Mouse (Mus musculus): ENCODE measurements around the gene Nfkb1.

Gene Nfkb1

GRCm38 (mm10) chr3:135585482-135585881 is 105.9 kb downstream of the Nfkb1 start:
- CTCF ChIA-PET, result interaction anchor here in 1 of 4 experiments (0.6 kb wide), 1 partner anchor 306 kb away, joined by 3 read pairs; no protein-coding TSS in a partner anchor
- POLR2A ChIA-PET, result interaction anchor here in 3 of 4 experiments (0.7 to 1.3 kb wide), 12 partner anchors 9 to 147 kb away, joined by 3 to 5 read pairs (median 4); partner anchors contain the start of gene Ube2d3 (in 1 of the 3)

GRCm38 (mm10) chr3:135582246-135582645 is 109.1 kb downstream of the Nfkb1 start:
- ChIA-PET CTCF (interaction anchor here (0.6 to 2.3 kb wide), 13 partner anchors 10 to 318 kb away, joined by 3 to 24 read pairs (median 3); partner anchors contain the start of gene Bdh2 (in 1 of the 4)), POLR2A (interaction anchor here (0.6 to 4.2 kb wide), 24 partner anchors 9 to 1148 kb away, joined by 3 to 33 read pairs (median 4); partner anchors contain the start of gene Ube2d3 (in 1 of the 4))

- ChIA-PET POLR2A (interaction anchor here (0.6 to 4.2 kb wide), 30 partner anchors 8 to 1148 kb away, joined by 3 to 33 read pairs (median 4); partner anchors contain the start of gene Ube2d3 (in 1 of the 4)), CTCF (interaction anchor here (0.5 to 2.3 kb wide), 23 partner anchors 10 to 1942 kb away, joined by 3 to 24 read pairs (median 3); partner anchors contain the start of genes Bdh2 (in 1 of the 4) and Cisd2 (in 1 of the 4))
These were observed 109.7 kb downstream of the Nfkb1 start for GRCm38 (mm10) chr3:135581606-135582117.

- CTCF ChIA-PET, result interaction anchor here in 3 of 4 experiments (0.5 to 2.3 kb wide), 7 partner anchors 17 to 178 kb away, joined by 3 to 9 read pairs (median 3); no protein-coding TSS in a partner anchor
- POLR2A ChIA-PET, result interaction anchor here in 3 of 4 experiments (0.6 to 4.2 kb wide), 30 partner anchors 7 to 810 kb away, joined by 3 to 33 read pairs (median 5); partner anchors contain the start of genes Manba (in 1 of the 3) and Ube2d3 (in 1 of the 3)
These were observed 110.7 kb downstream of the Nfkb1 start for GRCm38 (mm10) chr3:135580439-135581275.

GRCm38 (mm10) chr3:135579179-135579578 is 112.2 kb downstream of the Nfkb1 start:
- CTCF ChIA-PET, result interaction anchor here (0.5 to 1.2 kb wide), 8 partner anchors 10 to 219 kb away, joined by 3 to 4 read pairs (median 3); no protein-coding TSS in a partner anchor
- POLR2A ChIA-PET, result interaction anchor here (0.6 to 4.2 kb wide), 15 partner anchors 12 to 152 kb away, joined by 3 to 33 read pairs (median 5); partner anchors contain the start of gene Manba (in 1 of the 4)

- CTCF ChIA-PET, result interaction anchor here (0.6 to 1.2 kb wide), 6 partner anchors 9 to 219 kb away, joined by 3 to 4 read pairs (median 3); no protein-coding TSS in a partner anchor
- POLR2A ChIA-PET, result interaction anchor here (0.6 to 4.2 kb wide), 13 partner anchors 11 to 245 kb away, joined by 3 to 33 read pairs (median 4); no protein-coding TSS in a partner anchor
These were observed 112.7 kb downstream of the Nfkb1 start for GRCm38 (mm10) chr3:135578588-135579140.

GRCm38 (mm10) chr3:135575126-135575525 is 116.2 kb downstream of the Nfkb1 start:
- CTCF ChIA-PET, result interaction anchor here in 1 of 4 experiments (0.6 kb wide), 1 partner anchor 33 kb away, joined by 3 read pairs; no protein-coding TSS in a partner anchor
- POLR2A ChIA-PET, result interaction anchor here in 3 of 4 experiments (0.5 to 2.3 kb wide), 8 partner anchors 9 to 174 kb away, joined by 3 to 8 read pairs (median 4); no protein-coding TSS in a partner anchor

- POLR2A ChIA-PET, result interaction anchor here in 3 of 4 experiments (0.7 to 3.4 kb wide), 19 partner anchors 8 to 134 kb away, joined by 3 to 24 read pairs (median 4); partner anchors contain the start of genes Manba (in 1 of the 3) and Ube2d3 (in 1 of the 3)
- CTCF ChIA-PET, result interaction anchor here in 2 of 4 experiments (1.2 to 1.3 kb wide), 2 partner anchors 158 kb away, joined by 3 to 4 read pairs; no protein-coding TSS in a partner anchor
These were observed 118.3 kb downstream of the Nfkb1 start for GRCm38 (mm10) chr3:135573051-135573450.

- ChIA-PET CTCF (interaction anchor here in 1 of 4 experiments (0.8 kb wide), 1 partner anchor 10 kb away, joined by 3 read pairs; no protein-coding TSS in a partner anchor), POLR2A (interaction anchor here in 2 of 4 experiments (1.1 to 3.4 kb wide), 10 partner anchors 8 to 133 kb away, joined by 3 to 24 read pairs (median 8); partner anchors contain the start of gene Ube2d3 (in 1 of the 2))
These were observed 119.8 kb downstream of the Nfkb1 start for GRCm38 (mm10) chr3:135571540-135571939.

- ChIA-PET CTCF (interaction anchor here in 1 of 4 experiments (1.6 kb wide), 1 partner anchor 11 kb away, joined by 3 read pairs; no protein-coding TSS in a partner anchor), POLR2A (interaction anchor here in 2 of 4 experiments (0.7 to 2.9 kb wide), 4 partner anchors 8 to 44 kb away, joined by 3 to 13 read pairs (median 7); no protein-coding TSS in a partner anchor)
These were observed 122.7 kb downstream of the Nfkb1 start for GRCm38 (mm10) chr3:135568633-135569032.

GRCm38 (mm10) chr3:135567888-135568287 is 123.5 kb downstream of the Nfkb1 start:
- ChIA-PET CTCF (no interaction called here), POLR2A (interaction anchor here in 2 of 4 experiments (1.0 to 14.7 kb wide), 8 partner anchors 11 to 124 kb away, joined by 3 to 233 read pairs (median 5); no protein-coding TSS in a partner anchor)

- CTCF ChIA-PET, result no interaction called here
- POLR2A ChIA-PET, result interaction anchor here (0.7 to 14.7 kb wide), 11 partner anchors 9 to 111 kb away, joined by 3 to 233 read pairs (median 6); no protein-coding TSS in a partner anchor
These were observed 126.0 kb downstream of the Nfkb1 start for GRCm38 (mm10) chr3:135565306-135565705.

GRCm38 (mm10) chr3:135564706-135565105 is 126.6 kb downstream of the Nfkb1 start:
- POLR2A ChIA-PET, result interaction anchor here in 3 of 4 experiments (0.6 to 14.7 kb wide), 10 partner anchors 9 to 671 kb away, joined by 3 to 233 read pairs (median 6); no protein-coding TSS in a partner anchor

GRCm38 (mm10) chr3:135563163-135563689 is 128.1 kb downstream of the Nfkb1 start:
- CTCF ChIA-PET, result interaction anchor here in 2 of 4 experiments (0.7 to 0.9 kb wide), 2 partner anchors 18 to 1456 kb away, joined by 3 read pairs; no protein-coding TSS in a partner anchor
- POLR2A ChIA-PET, result interaction anchor here (0.5 to 14.7 kb wide), 19 partner anchors 9 to 84 kb away, joined by 3 to 233 read pairs (median 4); no protein-coding TSS in a partner anchor

More at GRCm38 (mm10) chr3:135564706-135565105, 126.6 kb downstream of the Nfkb1 start:
- CTCF ChIA-PET, result no interaction called here

GRCm38 (mm10) chr3:135562036-135562435 is 129.3 kb downstream of the Nfkb1 start:
- ChIA-PET POLR2A (interaction anchor here in 2 of 4 experiments (0.6 to 14.7 kb wide), 5 partner anchors 8 to 28 kb away, joined by 3 to 233 read pairs (median 11); no protein-coding TSS in a partner anchor), CTCF (no interaction called here)

- CTCF ChIA-PET, result interaction anchor here (0.5 to 2.5 kb wide), 5 partner anchors 55 to 174 kb away, joined by 3 to 11 read pairs (median 6); no protein-coding TSS in a partner anchor
- POLR2A ChIA-PET, result interaction anchor here (0.5 to 17.2 kb wide), 17 partner anchors 4 to 484 kb away, joined by 3 to 338 read pairs (median 7); no protein-coding TSS in a partner anchor
These were observed 134.3 kb downstream of the Nfkb1 start for GRCm38 (mm10) chr3:135556851-135557662.

Measured in embryonic stem cell, embryonic (primary cell).